Mouse (Mus musculus) brain, adult 10 weeks (tissue): ENCODE measurements around the gene Polr2i. TPM values are rescaled to one million over a fixed set of nuclear protein-coding genes. Genes with fewer than 3 reads are reported as not detected.

Experiments used
- polyA plus RNA-seq: library from polyadenylated mRNA; stranded (reverse); fragments of 350-450 nt; fragmentation: Illumina TruSeq; extraction: RNeasy Lipid Tissue Mini Kit (QIAGEN cat#74804); gene quantifications from one replicate; pipeline ENCODE4 v1.2.3, GENCODE M21; 2015; ENCODE audit warnings: low read depth, low replicate concordance

Gene Polr2i
- polyA plus RNA-seq = 79.0 TPM

GRCm38 (mm10) chr7:30231669-30232454 lies at the start of gene Polr2i, which contains the start of gene Tbcb:
TSS of gene Polr2i (plus strand) at chr7:30231948.
TSS of gene Tbcb (minus strand) at chr7:30232272.

GRCm38 (mm10) chr7:30183879-30184289 lies 47.9 kb upstream of the Polr2i start, which contains the start of gene Cox7a1:
TSS of gene Cox7a1 (plus strand) at chr7:30184144.

GRCm38 (mm10) chr7:30198481-30198971 lies 33.2 kb upstream of the Polr2i start, which contains the start of gene Capns1:
TSS of gene Capns1 (minus strand) at chr7:30198811.

GRCm38 (mm10) chr7:30235625-30236024 lies 3.9 kb downstream of the Polr2i start, which contains the start of gene Ovol3:
TSS of gene Ovol3 (minus strand) at chr7:30235725.

GRCm38 (mm10) chr7:30279951-30280669 lies 48.4 kb downstream of the Polr2i start, which contains the start of the genes Thap8 and Wdr62:
TSS of gene Thap8 (plus strand) at chr7:30280094.
TSS of gene Wdr62 (minus strand) at chr7:30280419.

Other genes with a start within 250 kb of the Polr2i start
- gene Zfp568, start 248.0 kb upstream of the Polr2i start, polyA plus RNA-seq = 1.8 TPM
- 16.0 TPM for gene Zfp14, start 180.6 kb upstream of the Polr2i start, polyA plus RNA-seq
- gene Zfp82, start 159.0 kb upstream of the Polr2i start, polyA plus RNA-seq = 5.0 TPM
- 0.83 TPM for gene Gm26920, start 141.5 kb upstream of the Polr2i start, polyA plus RNA-seq
- 7.6 TPM for gene Zfp566, start 141.4 kb upstream of the Polr2i start, polyA plus RNA-seq
- 67.4 TPM for gene Zfp260, start 137.2 kb upstream of the Polr2i start, polyA plus RNA-seq
- 13.2 TPM for gene Zfp382, start 110.0 kb upstream of the Polr2i start, polyA plus RNA-seq
- gene Zfp146, start 62.2 kb upstream of the Polr2i start, polyA plus RNA-seq = 38.1 TPM
- 10.0 TPM for gene Cox7a1, start 47.8 kb upstream of the Polr2i start, polyA plus RNA-seq
- gene Capns1, start 33.1 kb upstream of the Polr2i start, polyA plus RNA-seq = 226 TPM
- 168 TPM for gene Tbcb, start 324 bp downstream of the Polr2i start, polyA plus RNA-seq
- not detected for gene Ovol3, start 3.8 kb downstream of the Polr2i start, polyA plus RNA-seq
- not detected for gene Thap8, start 48.1 kb downstream of the Polr2i start, polyA plus RNA-seq
- 1.8 TPM for gene Wdr62, start 48.5 kb downstream of the Polr2i start, polyA plus RNA-seq
- 504 TPM for gene Clip3, start 59.8 kb downstream of the Polr2i start, polyA plus RNA-seq
- gene Alkbh6, start 76.8 kb downstream of the Polr2i start, polyA plus RNA-seq = 87.8 TPM
- 9.7 TPM for gene Syne4, start 82.9 kb downstream of the Polr2i start, polyA plus RNA-seq
- 0.43 TPM for gene E130208F15Rik, start 89.8 kb downstream of the Polr2i start, polyA plus RNA-seq
- 11.2 TPM for gene Sdhaf1, start 91.9 kb downstream of the Polr2i start, polyA plus RNA-seq
- 13.9 TPM for gene Lrfn3, start 130.8 kb downstream of the Polr2i start, polyA plus RNA-seq
- gene Tyrobp, start 181.8 kb downstream of the Polr2i start, polyA plus RNA-seq = 90.8 TPM
- gene Hcst, start 187.9 kb downstream of the Polr2i start, polyA plus RNA-seq = 1.6 TPM
- 2.7 TPM for gene Nfkbid, start 189.8 kb downstream of the Polr2i start, polyA plus RNA-seq
- 972 TPM for gene Aplp1, start 213.6 kb downstream of the Polr2i start, polyA plus RNA-seq
- 9.7 TPM for gene Kirrel2, start 225.7 kb downstream of the Polr2i start, polyA plus RNA-seq
- gene Nphs1, start 226.4 kb downstream of the Polr2i start, polyA plus RNA-seq = 1.9 TPM